Mouse (Mus musculus): Measurements from ENCODE around the gene Tead4.

GRCm38 (mm10) chr6:128295876-128296749, 4.5 kb downstream of the Tead4 start:
- no peak for TF ChIP-seq CTCF (conservative IDR thresholded peaks at IDR 0.05 in 1 of 2, IDR thresholded peaks at IDR 0.05 in 1 of 2; ENCODE audit: low read depth in 2 of 2, low read length in 2 of 2)
- no peak for TF ChIP-seq CHD2 (IDR thresholded peaks at IDR 0.05; ENCODE audit: low read length)
- no peak for TF ChIP-seq TBP (conservative IDR thresholded peaks at IDR 0.05; ENCODE audit: low read depth, low read length)
- TF ChIP-seq E2F4 (IDR thresholded peaks at IDR 0.05; ENCODE audit: insufficient replicate concordance, low read depth, low read length) = no peak
- no peak for TF ChIP-seq TCF12 (IDR thresholded peaks at IDR 0.05; ENCODE audit: low read depth, low read length)
- TF ChIP-seq EP300 (IDR thresholded peaks at IDR 0.05; ENCODE audit: low read length) = no peak
- no peak for TF ChIP-seq POLR2A (IDR thresholded peaks at IDR 0.05; ENCODE audit: low read depth, low read length)
- no peak for TF ChIP-seq ZC3H11A (IDR thresholded peaks at IDR 0.05; ENCODE audit: low read depth, low read length)
- no peak for TF ChIP-seq RCOR1 (conservative IDR thresholded peaks at IDR 0.05; ENCODE audit: low read depth, low read length)
- no peak for TF ChIP-seq ETS1 (conservative IDR thresholded peaks at IDR 0.05; ENCODE audit: low read depth, low read length)
- TF ChIP-seq KAT2A (IDR thresholded peaks at IDR 0.05; ENCODE audit: insufficient replicate concordance, low read length) = no peak
- no peak for TF ChIP-seq JUND (conservative IDR thresholded peaks at IDR 0.05; ENCODE audit: low read depth, low read length)
- TF ChIP-seq NRF1 (IDR thresholded peaks at IDR 0.05; ENCODE audit: low read depth, low read length) = no peak

Data from CH12.LX (cell line).